Mouse (Mus musculus) lung, embryonic 14.5 days (tissue): ENCODE measurements at regions not wholly inside any gene's neighbourhood (a gene's known extent, or its start where the extent isn't known, plus 50 kb on each side); places are given as distances from the start of the nearest gene placed in this dataset.

Source experiments
- ATAC-seq: fragments of 200-750 bp; cut with Nextera tagmentation; 2 replicates; pipeline ENCODE4 v1.8.0; 2017; ENCODE audit warnings: mild to moderate bottlenecking, moderate TSS enrichment, moderate library complexity; ENCODE audit not compliant: insufficient read depth
- DNase-seq: peaks from one replicate; pipeline ENCODE4 v3.0.0-alpha.2; 2015
- H3K27ac ChIP-seq: fragments of 300-500 bp; sonication (generic); 2 replicates; pipeline ENCODE4 v1.5.1; 2014; ENCODE audit warnings: low read depth, mild to moderate bottlenecking, moderate library complexity
- H3K27me3 ChIP-seq: fragments of 300-500 bp; sonication (generic); 2 replicates; pipeline ENCODE4 v1.6.1; 2014; ENCODE audit warnings: low read length, control low read depth; ENCODE audit not compliant: insufficient read depth
- H3K36me3 ChIP-seq: fragments of 300-500 bp; sonication (generic); 2 replicates; pipeline ENCODE4 v1.6.1; 2014; ENCODE audit warnings: control low read depth; ENCODE audit not compliant: insufficient read depth
- H3K4me1 ChIP-seq: fragments of 300-500 bp; sonication (generic); 2 replicates; pipeline ENCODE4 v1.6.1; 2014; ENCODE audit warnings: antibody characterized with exemption, control low read depth; ENCODE audit not compliant: insufficient read depth
- H3K4me2 ChIP-seq: fragments of 300-500 bp; sonication (generic); 2 replicates; pipeline ENCODE4 v1.6.1; 2014; ENCODE audit warnings: mild to moderate bottlenecking
- H3K4me3 ChIP-seq: fragments of 300-500 bp; sonication (generic); 2 replicates; pipeline ENCODE4 v1.5.1; 2014; ENCODE audit warnings: low read depth, low read length
- H3K9ac ChIP-seq: fragments of 300-500 bp; sonication (generic); 2 replicates; pipeline ENCODE4 v1.6.1; 2014
- H3K9me3 ChIP-seq: fragments of 300-500 bp; sonication (generic); 2 replicates; pipeline ENCODE4 v1.6.1; 2016; ENCODE audit warnings: low read depth, low read length, control low read depth
- CTCF ChIP-seq: IDR thresholded peaks from 2 replicates; pipeline ENCODE4 v1.5.1; 2016; ENCODE audit warnings: antibody characterized with exemption, low read depth
- WGBS: fragments of 180-500 bp; shearing (Covaris S2); extraction: QIAGEN DNeasy Blood & Tissue Kit; methylation state at CpG from one replicate; pipeline ENCODE4 v1.1.7; 2014; 5-methylcytosine and 5-hydroxymethylcytosine counted together

- H3K4me1 ChIP-seq, result no peaks in the 10 kb centered on the region
- no peak overlapping the region for H3K9ac ChIP-seq
- H3K4me3 ChIP-seq, result no peak overlapping the region
- no peak overlapping the region for H3K4me2 ChIP-seq
- TF ChIP-seq CTCF, result no peak
- DNase-seq (no peak), ATAC-seq (no peak)
- no peaks in the 10 kb centered on the region for H3K36me3 ChIP-seq
- H3K9me3 ChIP-seq, result no peaks in the 10 kb centered on the region
- 67% methylated on average over 20 of the region's 20 CpGs for WGBS
- no peak overlapping the region for H3K27ac ChIP-seq
- no peaks in the 10 kb centered on the region for H3K27me3 ChIP-seq
These were observed 152.1 kb downstream of the Katnal1 start for GRCm38 (mm10) chr5:148776796-148777659.

GRCm38 (mm10) chr5:148775232-148775631 is 153.9 kb downstream of the Katnal1 start:
- no peak for TF ChIP-seq CTCF
- Histone ChIP-seq H3K27me3 (no peaks in the 10 kb centered on the region), H3K27ac (no peak overlapping the region), H3K9ac (no peak overlapping the region), H3K9me3 (no peaks in the 10 kb centered on the region), H3K4me3 (no peak overlapping the region), H3K4me2 (no peak overlapping the region), H3K36me3 (no peaks in the 10 kb centered on the region), H3K4me1 (no peaks in the 10 kb centered on the region)
- DNase-seq (no peak), ATAC-seq (no peak)
- WGBS, result 71% methylated on average over 3 of the region's 3 CpGs

- H3K9ac ChIP-seq, result no peak overlapping the region
- TF ChIP-seq CTCF, result no peak
- no peak overlapping the region for H3K27ac ChIP-seq
- DNase-seq (no peak), ATAC-seq (peak; percentile 24; the same call in 1 of the 2 replicates)
- 44% methylated on average over 3 of the region's 3 CpGs for WGBS
- no peaks in the 10 kb centered on the region for H3K27me3 ChIP-seq
- H3K9me3 ChIP-seq, result no peaks in the 10 kb centered on the region
- H3K36me3 ChIP-seq, result no peaks in the 10 kb centered on the region
- no peak overlapping the region for H3K4me3 ChIP-seq
- no peaks in the 10 kb centered on the region for H3K4me1 ChIP-seq
- H3K4me2 ChIP-seq, result no peak overlapping the region
These were observed 154.7 kb downstream of the Katnal1 start for GRCm38 (mm10) chr5:148774446-148774845.

- Histone ChIP-seq H3K9me3 (no peaks in the 10 kb centered on the region), H3K9ac (no peak overlapping the region), H3K36me3 (no peaks in the 10 kb centered on the region), H3K4me1 (no peaks in the 10 kb centered on the region), H3K4me3 (no peak overlapping the region), H3K27me3 (no peaks in the 10 kb centered on the region), H3K27ac (no peak overlapping the region), H3K4me2 (no peak overlapping the region)
- DNase-seq (no peak), ATAC-seq (no peak)
- TF ChIP-seq CTCF, result no peak
- WGBS, result 66% methylated on average over 4 of the region's 4 CpGs
These were observed 159.7 kb downstream of the Katnal1 start for GRCm38 (mm10) chr5:148769452-148769851.

GRCm38 (mm10) chr5:148768346-148768745 is 160.8 kb downstream of the Katnal1 start:
- ATAC-seq, result no peak
- no peak for TF ChIP-seq CTCF

GRCm38 (mm10) chr5:148765993-148766392 is 163.1 kb downstream of the Katnal1 start:
- 89% methylated on average over 7 of the region's 7 CpGs for WGBS
- DNase-seq (no peak), ATAC-seq (no peak)

More at GRCm38 (mm10) chr5:148768346-148768745, 160.8 kb downstream of the Katnal1 start:
- H3K27ac ChIP-seq, result no peak overlapping the region
- H3K9ac ChIP-seq, result no peak overlapping the region
- no peak overlapping the region for H3K4me3 ChIP-seq
- H3K9me3 ChIP-seq, result no peaks in the 10 kb centered on the region
- H3K4me2 ChIP-seq, result no peak overlapping the region
- no peaks in the 10 kb centered on the region for H3K36me3 ChIP-seq
- no peak for DNase-seq
- H3K4me1 ChIP-seq, result no peaks in the 10 kb centered on the region
- H3K27me3 ChIP-seq, result no peaks in the 10 kb centered on the region
- 67% methylated on average over 7 of the region's 7 CpGs for WGBS

GRCm38 (mm10) chr5:148760108-148760507 is 169.0 kb downstream of the Katnal1 start:
- Histone ChIP-seq H3K9ac (no peak overlapping the region), H3K9me3 (no peaks in the 10 kb centered on the region), H3K4me2 (no peak overlapping the region), H3K36me3 (no peaks in the 10 kb centered on the region), H3K4me1 (peaks cover 6% of the 10 kb centered on the region; the same call in 1 of the 2 replicates), H3K4me3 (no peak overlapping the region), H3K27me3 (no peaks in the 10 kb centered on the region), H3K27ac (no peak overlapping the region)
- WGBS, result 76% methylated on average over 9 of the region's 9 CpGs
- no peak for DNase-seq
- no peak for ATAC-seq
- TF ChIP-seq CTCF, result no peak

More at GRCm38 (mm10) chr5:148765993-148766392, 163.1 kb downstream of the Katnal1 start:
- Histone ChIP-seq H3K36me3 (no peaks in the 10 kb centered on the region), H3K27ac (no peak overlapping the region), H3K4me3 (no peak overlapping the region), H3K4me1 (0 out of 2 replicates have a peak, but pooled peaks cover 3% of the 10 kb centered on the region), H3K27me3 (no peaks in the 10 kb centered on the region), H3K4me2 (no peak overlapping the region), H3K9me3 (no peaks in the 10 kb centered on the region), H3K9ac (no peak overlapping the region)
- TF ChIP-seq CTCF, result no peak
